Mouse (Mus musculus): Measurements from ENCODE around the gene Gnb3.

The Gnb3 gene

DNA sequence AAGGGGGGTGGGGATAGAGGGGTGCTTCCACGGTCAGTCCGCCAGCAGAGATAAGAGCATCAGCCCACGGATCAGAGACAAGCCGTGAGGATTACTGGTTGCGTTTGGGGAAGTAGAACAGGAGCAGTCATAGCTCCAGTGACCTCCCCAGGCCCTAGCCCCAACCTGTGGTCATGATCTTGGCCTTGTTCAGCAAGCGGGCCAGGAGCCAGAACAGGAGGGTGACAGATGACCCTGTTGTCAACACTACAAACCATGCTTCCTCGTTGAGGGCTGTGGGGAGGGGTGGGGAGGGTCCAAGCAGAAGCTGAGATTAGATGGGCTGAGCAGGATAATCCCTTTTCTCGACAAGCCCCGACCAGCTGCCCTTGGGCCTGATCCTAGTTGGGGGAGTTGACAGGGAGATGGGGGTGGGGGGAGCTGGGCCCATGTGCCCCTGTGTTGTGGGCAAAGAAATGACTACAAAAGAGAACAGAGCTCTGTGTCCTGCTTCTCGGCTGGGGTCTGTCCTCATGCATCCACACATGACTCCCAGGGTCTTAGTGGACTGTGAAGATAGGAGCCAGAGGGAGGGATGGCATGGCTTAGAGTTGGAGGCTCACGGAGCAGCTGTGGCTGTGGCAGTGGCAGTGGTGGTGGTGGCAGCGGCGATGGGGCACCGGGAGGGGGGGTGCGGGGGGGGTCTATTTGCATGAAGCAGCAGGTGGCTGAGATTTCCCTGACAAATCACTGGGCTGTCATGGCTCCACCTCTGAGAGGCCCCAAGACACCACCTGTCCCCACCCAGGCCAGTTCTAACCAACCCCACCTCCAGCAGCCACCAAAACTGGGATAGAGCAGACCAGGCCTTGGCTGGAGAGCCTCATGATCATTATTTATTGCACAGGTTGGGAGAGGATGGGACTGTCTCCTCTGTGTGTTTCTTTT, at the start of gene Gnb3:
Gene Gnb3, minus strand, starts transcription at position 35 of the 927 bp plus-strand sequence.
- no peak for DNase-seq (ENCODE audit: low spot score in 2 of 2)

DNA sequence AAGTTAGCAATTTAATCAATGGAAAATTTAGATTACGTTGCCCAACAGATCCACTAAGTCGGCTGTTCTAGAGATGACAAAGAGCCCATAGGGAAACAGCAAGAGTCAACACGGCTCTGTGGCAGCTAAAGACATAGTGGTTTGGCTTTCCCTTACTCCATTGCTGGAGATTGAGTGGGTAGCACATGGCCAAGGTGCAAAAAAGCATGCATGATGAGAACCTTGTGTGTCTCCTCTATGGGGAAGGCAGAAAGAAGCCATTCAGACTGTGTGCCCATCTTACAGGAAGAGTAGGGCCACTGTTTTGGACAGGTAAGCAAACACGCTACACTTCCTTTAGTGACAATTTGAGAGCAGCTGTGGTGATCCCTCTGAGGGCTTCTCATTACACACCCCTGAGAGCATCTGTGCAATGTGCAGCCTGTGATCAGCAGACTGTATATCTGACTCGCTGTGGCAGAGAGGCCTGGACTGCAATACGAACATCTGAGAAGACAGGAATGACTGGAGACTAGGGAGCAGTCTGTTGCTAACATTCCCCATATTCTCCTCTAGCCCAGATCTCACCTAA, 48.6 kb upstream of the Gnb3 start:
- DNase-seq (ENCODE audit: low spot score in 2 of 2): no peak

DNA sequence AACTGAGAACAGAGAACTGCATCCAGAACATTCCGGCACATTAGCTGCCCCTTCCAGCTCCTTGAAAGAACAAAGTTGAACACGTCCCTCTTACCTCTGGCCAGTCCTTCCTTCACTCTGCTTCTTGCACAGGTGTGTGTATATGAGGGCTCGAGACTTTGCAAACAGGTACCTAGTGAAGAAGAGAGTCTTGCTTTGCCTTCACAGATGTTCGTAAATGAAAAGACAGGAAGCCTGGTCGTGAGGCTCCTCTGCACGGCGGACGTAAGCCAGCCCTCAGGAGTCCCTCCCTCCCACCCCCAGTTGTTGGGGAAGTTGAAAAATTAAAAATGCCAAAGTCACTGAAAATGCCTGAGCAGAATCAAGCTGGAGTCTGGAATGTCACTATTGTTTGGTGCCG, 47.9 kb upstream of the Gnb3 start, which contains the start of gene Cd4:
Gene Cd4, minus strand, starts transcription at position 236 of the 400 bp plus-strand sequence.
- DNase-seq (ENCODE audit: low spot score in 2 of 2): no peak

DNA sequence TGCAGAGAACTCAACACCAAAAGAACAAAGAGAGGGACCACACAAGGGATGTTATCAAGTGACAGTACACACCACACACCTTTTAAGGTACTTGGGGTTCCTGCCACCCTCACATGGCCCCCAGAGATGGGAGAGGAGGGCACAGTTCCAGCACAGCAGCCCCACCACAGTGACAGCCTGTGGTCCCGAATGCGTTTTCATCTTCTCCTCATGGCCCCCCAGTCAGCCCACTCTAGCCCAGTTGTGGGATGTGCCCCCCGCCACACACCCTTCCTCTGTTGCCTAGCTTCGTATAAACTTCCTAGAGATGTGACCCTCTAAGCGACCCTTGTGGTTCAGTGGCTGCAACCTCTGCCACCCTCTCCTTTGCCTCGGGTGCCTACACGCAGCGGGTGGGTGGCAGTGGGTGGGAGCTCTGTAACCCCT, 45.9 kb upstream of the Gnb3 start:
- no peak for DNase-seq (ENCODE audit: low spot score in 2 of 2)

DNA sequence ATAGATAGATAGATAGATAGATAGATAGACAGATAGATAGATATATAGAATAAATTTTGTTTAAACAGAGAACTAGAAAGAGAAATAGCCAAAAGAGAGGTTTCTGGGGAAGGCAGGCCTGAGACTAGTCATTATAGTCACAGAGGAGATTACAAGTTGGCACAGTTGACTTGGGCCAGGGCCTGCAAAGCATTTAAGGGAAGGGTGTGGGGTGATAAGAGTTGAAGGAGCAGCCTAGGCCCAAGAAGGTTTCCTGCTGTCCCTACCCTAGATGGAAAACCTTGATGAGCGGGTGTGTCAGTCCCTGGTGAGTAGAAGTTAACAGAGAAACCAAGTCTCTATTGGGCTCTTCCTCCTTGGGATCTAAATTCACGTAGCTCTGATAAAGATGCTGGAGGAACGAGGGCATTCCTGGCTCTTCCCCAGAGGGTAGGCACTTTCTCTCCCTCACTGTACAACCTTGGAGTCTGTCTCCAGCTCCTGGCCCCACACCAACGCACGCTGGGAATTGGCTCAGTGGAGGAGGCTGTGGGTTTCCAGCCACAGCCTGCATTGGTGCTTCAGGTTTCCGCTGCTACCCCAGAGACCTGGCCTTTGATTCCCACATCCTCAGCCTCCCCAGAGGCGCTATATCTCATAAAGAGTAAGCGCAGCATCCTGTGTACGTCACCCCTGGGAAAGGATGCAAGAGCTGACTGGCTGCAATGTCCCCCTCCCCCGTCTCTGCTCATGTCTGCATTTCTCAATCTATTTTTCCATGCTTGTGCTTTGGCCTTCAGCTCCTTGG, 44.8 kb upstream of the Gnb3 start:
- peak in 1 of 2 experiments; percentile 12 for DNase-seq (ENCODE audit: low spot score in 2 of 2)

DNA sequence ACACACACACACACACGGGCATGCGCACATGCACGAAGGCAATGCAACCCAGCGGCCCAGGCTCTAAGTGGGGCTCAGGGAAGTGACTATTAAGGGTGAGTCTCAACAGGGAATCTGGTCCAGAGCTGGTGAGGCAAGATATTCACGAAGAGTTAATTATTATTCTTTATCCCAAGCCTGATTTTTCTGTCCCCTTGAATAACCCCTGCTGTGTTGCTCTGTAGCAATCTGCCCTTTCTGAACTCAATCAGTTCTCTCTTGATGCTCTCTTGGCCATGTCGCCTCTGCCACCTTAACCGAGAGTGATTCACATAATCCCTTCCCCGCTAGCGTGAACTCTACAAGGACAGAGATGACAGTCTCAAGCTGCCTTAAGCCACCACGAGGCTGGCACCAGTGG, 43.3 kb upstream of the Gnb3 start:
- DNase-seq (ENCODE audit: low spot score in 2 of 2): no peak

DNA sequence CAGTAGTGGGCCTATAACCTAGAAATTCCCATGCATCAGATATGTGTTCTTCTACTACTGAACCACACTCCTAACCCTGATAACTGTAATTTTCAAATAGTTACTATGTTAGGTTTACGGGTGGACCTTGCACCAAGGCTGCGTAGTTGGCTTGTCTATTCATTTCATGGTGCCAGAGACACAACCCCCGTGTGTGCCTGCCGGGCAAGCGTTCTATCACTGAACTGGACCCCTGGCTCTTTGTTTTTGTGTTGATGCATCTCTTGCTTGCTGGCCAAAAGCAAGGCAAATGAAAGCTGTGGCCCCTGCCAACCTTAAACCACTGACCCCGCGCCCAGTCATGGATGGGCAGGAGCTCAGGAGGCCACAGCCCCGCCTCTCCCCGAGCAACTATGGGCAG, 41.7 kb upstream of the Gnb3 start:
- no peak for DNase-seq (ENCODE audit: low spot score in 2 of 2)

DNA sequence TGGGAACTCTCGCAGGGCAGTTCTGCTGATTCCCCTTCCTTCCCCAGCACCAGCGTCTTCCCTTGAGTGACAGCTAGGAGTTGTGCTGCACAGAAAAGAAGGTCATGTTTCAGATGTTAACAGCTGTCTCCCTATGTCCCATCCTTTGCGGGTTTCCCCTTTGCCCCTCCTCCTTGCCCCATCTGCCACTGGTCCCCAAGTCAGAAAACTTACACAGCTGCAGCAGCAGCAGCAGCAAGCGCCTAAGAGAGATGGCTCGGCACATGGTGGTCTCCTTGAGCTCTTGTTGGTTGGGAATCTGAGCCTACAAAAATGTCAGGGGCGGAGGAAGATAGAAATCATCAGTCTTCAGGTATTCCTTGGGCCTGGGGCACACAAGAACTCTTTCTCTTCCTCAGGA, 39.3 kb upstream of the Gnb3 start:
- no peak for DNase-seq (ENCODE audit: low spot score in 2 of 2)

DNA sequence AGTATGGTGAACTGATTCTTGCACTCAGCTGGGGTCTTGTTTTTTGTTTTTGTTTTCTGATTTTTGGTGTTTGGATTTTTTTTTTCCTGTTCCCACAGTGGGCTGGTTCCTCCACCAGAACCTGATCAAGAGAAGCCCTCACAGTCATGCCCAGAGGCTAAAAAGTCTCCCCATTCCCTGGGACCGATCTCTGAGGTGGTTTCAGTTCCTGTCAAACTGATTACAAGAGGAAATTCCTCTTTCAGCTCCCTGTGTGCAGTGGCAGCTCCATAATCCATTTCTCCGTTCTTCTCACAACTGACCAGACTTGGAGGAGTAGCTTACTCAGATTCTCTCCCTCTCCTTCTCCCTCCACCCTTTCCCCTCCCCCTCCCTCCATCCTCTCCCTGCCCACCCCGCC, 34.3 kb upstream of the Gnb3 start:
- DNase-seq (ENCODE audit: low spot score in 2 of 2): no peak

DNA sequence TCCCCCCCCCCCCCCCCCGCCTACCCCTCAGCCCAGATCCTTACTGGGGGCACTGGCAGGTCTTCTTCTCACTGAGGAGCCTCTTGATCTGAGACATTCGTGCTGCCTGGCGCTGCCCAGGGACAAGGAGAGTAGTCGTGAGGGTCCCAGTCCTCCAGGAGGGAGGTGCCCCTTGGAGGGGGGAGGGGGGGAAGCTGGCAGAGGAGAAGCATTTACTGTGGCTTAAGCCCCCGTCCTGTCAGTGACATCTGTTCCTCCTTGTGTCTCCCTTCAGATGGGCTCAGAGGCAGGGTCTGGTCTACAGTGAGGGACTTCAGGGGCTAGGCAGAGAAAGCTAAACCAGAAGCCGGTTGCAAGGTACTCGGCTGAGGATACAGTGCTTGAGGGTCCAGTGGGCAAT, 26.5 kb upstream of the Gnb3 start:
- no peak for DNase-seq (ENCODE audit: low spot score in 2 of 2)

DNA sequence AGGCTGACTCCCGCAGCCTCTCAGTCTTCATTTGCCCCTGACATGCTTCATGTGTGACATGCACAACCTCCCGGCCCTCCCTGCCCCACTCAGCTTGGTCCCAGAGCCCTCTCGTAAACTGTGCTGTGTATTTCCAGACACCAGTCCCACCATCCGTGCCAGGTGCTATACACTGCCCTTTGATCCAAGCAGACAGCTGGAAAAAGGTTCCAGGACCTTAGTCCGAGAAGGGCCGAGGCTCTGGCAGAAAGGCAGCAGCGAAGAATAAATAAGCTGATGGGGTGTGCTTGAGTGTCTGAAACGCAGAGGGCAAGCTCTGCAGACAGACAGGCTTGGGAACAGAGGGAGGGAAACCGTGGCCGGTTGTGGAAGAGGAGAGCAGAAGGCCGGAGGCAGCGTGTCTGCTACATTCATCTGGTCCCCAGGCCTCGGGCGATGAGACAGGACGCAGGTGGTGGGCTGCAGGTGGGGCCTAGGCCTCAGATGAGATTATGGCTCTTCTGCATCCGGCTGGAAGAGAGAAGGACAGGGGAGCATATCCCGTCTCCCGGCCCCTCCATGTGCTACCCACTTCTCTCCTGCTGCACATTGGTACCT, 25.8 kb upstream of the Gnb3 start:
- no peak for DNase-seq (ENCODE audit: low spot score in 2 of 2)

DNA sequence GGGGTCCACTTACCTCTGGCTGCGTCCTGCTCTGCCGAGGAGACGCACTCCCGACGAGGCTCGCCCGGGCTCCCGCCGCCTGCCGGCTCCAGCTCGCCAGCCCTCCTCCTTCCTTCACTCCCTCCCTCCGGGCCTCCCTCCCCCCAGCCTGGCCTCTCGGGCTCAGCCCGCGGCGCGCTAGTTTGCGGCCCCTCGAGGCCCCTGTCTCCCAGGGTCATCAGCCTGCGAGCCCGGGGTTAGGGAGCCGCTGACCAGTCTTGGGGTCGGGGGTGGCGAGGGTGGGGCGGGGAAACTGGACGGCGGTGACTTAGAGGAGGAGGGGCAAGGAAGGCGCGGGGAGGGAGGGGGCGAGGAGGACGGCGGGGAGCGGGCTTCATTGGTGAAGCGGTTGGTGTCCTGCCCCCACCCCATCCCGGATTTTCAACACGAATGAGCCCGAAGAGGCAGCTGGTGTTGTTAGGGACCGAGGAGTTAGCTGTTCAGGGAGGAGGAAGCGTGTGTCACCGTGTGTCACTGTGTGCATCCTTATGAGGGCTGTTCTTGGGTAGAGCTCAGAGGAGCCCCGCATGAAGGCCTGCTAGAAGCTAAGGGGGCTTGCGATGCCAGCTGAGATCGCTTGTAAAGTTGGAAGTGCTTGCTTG, 23.7 kb upstream of the Gnb3 start, which contains the start of gene Gpr162:
Gene Gpr162, minus strand, starts transcription at position 326 of the 641 bp plus-strand sequence.
- peak in 1 of 2 experiments; percentile 16 for DNase-seq (ENCODE audit: low spot score in 2 of 2)

DNA sequence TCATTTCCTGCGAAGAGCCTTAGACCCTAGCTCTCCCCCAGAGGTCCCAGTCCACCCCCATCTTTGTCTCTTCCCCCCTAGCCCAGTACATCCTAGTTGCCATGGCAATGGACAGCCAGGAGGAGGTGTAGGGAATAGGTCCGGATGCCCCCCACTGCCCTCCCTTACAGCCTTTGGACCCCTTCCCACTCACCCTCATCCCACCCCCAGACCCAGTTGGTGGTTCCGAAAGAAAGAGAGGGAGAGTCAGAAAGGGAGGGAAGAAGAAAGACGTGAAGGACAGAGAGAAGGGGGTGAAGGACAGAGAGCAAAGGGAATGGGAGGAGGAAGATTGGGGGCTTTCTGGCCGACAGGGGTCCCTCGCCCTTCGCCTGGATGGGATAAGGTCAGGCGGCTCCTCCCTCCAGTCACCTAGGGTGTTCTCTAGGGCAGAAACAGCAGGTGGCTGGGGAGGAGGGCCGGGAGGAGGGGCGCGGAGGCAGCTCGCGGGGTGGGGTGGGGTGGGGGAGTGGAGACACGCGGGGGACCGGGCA, 23.1 kb upstream of the Gnb3 start:
- no peak for DNase-seq (ENCODE audit: low spot score in 2 of 2)

DNA sequence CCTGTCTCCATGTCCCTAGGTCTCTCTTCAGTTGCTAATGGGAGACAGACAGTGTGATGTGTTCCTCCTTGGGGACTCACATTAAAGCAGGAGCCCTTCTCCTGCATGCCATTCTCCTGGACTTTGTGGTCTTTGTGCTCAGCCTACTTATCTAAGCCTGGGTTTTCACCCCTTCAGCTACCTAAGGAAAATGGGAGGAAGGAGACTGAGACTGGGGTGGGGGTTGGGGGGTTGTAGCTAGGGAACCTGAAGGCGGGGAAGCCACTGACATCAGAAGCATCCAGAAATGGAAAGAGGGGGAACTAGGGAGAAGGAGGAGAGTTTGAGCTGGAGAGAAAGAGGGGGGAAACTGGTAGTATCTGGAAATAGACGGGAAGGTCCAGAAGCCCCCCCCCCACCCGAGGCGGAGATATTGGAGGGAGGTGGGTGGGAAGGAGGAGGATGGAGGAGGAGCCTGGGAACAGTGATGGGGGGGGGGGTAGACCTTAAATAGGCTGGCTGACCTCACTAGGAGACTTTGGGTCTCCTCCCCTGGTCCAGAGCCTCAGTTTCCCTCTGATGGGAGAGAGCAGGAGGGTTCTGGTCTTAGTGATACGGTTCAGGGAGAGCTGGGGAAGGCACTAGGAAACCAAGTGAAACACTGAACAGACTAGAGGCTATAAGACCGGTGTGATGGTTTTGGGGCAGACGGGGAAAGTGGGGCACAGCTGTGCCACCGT, 22.5 kb upstream of the Gnb3 start:
- DNase-seq (ENCODE audit: low spot score in 2 of 2): no peak

DNA sequence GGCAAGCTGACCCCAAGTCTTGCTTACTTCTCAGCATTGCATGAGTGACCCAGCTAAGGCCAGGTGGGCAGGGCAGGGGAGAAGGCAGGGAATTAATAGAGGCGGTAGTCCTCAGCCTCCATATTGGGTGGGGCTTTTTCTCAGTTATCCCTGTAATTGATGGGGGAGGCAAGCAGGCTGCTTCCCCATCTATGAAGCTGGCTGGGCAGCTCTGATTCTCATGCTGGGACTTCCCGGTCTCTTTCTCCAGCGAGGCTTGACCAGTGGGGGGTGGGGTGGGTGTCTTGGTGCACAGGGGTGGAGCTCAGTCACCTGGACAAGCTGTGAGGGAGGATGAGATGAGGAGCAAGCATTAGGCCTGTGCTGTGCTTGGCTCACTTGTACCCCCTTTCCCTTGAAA, 21.7 kb upstream of the Gnb3 start:
- no peak for DNase-seq (ENCODE audit: low spot score in 2 of 2)

DNA sequence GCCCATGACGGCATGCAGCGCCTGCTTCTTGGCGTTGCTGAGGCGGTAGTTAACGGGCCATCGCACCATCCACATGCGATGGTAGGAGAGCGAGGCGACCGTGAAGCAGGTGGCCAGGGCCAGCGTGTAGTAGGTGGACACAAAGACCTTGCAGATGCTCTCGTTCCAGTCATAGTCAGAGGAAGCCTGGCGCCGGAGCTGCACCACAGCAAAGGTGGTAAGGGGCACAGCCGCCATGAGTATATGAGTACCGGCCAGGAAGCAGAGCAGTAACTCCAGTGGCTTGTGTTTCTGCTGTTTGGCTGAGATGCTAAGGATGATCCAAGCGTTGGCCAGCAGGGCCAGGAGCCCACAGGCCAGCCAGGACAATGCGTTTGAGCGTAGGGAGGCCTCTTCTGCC, 21.2 kb upstream of the Gnb3 start:
- no peak for DNase-seq (ENCODE audit: low spot score in 2 of 2)

DNA sequence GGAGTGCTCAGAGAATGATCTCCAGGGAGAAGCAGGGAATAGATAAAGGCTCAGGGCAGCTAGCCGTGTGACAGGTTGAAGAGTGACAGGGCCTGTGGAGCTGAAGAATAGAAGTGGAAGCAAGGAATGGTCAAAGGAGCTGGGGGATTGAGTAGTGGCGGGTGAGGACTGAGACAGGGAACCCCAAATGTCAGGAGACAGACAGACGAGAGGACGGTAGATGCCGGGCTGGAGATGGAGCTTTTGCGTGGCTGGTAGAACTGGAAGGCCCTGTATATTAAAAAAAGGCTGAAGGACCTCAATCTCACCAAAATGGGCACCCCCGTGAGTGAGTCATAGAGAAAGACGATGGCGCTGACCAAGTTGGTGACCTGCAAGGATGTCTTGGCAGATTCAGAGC, 20.4 kb upstream of the Gnb3 start:
- no peak for DNase-seq (ENCODE audit: low spot score in 2 of 2)

DNA sequence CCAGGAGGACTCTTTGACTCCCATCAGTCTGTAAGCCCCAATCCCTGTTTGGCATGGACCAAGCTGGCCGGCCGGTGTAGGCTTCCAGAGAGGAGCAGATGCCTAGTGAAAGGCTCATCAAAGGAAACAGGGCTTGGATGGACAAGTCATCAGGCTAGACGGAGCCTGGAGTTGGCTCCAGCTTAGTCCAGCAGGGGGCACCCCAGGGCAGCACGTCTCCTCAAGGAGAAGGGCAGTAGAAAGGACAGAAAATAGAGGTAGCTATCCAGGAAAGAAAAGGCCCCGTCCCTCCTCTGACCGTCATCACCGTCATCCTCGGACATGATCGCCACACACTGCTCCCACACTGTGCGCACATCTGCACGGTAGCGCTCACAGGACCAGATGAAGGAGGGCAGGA, 19.6 kb upstream of the Gnb3 start:
- peak; percentile 66 to 81 for DNase-seq (ENCODE audit: low spot score in 2 of 2)

DNA sequence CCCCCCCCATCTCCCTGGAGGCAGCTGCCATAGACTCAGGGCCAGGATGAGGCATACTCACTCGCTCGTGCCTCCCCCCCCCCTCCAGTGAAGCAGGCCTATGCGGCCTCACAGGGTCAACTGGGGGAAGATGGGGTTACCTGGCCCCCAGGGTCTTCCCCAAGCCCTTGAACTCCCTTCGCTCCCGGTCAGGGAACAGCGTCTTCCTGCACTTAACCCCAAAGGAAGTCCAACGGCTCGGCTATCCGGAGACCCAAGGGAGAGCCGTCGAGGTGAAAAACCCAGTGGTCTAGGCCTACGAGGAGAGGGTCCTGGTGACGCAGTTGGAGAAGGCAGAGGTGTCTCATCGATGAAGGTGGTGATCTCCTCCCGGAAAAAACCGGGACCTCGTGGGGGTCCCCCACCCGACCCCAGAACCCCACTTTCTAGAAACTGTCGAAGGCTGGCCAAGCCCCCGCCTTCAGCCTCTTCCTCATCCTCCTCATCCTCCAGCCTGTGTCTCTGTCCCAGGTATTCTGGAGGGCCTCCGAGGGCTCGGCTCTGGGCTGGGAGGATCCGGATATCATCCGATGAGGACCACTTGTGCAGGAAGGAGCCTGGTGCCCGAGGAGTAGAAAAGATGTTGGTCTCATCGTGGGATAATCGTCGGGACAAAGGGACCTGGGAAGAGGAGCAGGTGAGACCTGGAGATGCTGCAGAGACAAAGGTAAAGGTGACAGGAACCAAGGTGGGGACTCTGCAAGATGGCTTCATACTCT, 18.7 kb upstream of the Gnb3 start:
- no peak for DNase-seq (ENCODE audit: low spot score in 2 of 2)

Data from natural killer cell, adult 2 months (primary cell).